Mouse (Mus musculus) T-helper 2 cell (primary cell): ENCODE results near the gene Gpr137c.

Experiments used
- in situ Hi-C: fragments of 300-600 bp; cut with MboI, MseI; formaldehyde crosslinking; loops from one replicate; pipeline ENCODE4 v1.15.1; 2025; ENCODE audit warnings: high pct_unique_total_duplicates

The Gpr137c gene

DNA sequence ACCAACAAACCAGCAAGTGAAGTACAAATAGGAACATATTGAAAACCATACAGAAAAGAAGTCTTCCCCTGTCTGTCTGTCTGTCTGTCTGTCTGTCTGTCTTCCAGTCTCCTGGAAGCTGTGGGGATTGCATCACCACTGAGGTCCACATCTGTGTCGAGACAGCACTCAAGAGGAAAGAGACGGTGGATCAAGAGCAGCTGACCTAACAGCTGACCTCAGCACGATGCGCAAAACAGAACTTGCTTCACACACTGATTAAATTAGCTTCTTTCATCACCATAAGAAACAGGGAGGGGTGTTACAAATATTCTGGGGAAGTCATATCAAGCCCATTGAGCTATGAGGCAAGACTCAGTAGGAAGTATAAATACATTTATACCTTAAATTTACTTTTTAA is 72.1 kb downstream of the Gpr137c start:
- in situ Hi-C loops = no loop called here

DNA sequence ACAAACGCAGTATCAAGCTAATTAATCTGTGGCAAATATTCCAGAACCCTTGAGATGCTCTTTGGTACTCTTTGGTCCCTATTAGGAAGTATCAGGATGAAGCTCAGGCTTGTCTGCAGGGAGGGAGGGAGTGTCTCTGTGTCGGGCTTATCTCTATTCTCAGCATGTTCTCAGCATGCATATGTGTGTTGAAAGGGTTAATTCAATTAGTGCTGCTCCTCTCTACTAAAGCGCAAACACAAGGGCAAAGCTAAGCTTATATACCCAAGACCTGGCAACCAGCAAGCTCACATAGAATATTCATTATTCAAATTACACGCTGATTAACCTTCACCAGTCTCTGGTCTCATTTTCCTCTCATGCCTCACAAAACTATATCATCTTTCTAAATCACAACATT is 84.4 kb downstream of the Gpr137c start:
- in situ Hi-C loops = loop anchor here (10.0 kb wide), 1 partner anchor 1961 kb away; no protein-coding TSS in a partner anchor

DNA sequence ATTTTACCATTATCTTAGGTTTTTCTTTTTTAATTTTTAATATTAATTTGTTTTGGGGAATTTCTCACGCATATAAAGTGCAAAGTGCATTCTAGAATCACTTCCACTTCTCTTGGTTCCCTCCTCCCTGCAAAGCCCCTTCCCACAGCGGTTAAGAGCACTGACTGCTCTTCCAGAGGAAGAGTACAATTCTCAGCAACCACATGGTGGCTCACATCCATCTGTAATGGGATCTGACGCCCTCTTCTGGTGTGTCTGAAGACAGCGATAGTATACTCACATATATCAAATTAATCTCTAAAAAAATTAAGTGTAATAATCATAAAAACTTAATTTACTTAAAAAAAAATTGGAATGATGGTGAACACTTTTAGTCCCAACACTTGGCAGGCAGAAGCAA is 84.9 kb downstream of the Gpr137c start:
- in situ Hi-C loops = loop anchor here (10.0 kb wide), 1 partner anchor 1960 kb away; no protein-coding TSS in a partner anchor

DNA sequence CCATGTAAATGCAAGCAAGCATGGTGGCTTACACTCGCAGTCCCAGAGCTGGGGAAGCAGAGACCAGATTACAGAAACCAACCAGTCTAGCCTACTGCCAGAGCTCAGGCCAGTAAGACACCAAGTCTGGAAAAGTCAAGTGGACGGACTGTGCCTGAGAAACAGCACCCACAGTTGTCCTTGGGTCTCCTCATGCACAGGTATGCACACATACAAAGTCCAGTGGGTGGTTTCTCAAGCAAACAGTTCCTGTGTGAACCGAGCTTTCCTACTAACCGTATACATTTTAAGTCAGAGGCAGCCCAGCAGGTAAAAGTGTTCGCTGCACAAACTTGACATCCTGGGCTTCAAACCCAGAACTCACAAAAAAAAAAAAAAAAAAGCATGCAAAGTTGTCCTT is 86.3 kb downstream of the Gpr137c start:
- in situ Hi-C loops = loop anchor here (5.0 to 10.0 kb wide), 2 partner anchors 36 to 1959 kb away; no protein-coding TSS in a partner anchor

DNA sequence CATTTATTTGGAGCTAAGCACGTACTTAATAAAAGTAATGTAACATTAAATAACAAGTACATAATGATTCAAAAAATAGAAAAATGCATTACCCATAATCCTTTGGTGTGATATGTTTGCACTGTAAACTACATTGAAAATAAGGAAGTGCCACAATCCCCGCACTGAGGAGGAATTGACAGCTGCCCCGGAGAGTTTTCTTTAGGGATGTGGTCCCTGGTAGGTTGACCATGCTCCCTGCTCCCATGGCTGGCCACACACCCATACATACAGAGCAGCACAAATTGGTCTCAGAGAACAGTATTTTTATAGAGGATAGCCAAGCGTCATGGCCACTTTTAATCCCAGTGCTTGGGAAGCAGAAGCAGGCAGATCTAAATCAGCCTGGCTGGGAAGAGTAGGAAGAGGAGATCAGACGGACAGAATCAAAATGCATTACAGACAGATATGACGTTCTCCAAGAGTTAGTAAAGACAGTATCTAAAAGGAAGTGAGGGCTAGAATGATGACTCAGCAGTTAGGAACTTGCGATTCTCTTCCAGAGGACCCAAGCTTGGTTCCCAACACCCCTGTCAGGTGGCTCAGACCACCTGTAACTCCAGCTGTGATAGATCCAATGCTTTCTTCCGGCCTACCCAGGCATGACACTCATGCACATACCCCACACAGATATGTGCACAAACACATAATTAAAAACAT is 88.3 kb downstream of the Gpr137c start:
- in situ Hi-C loops = loop anchor here (5.0 to 10.0 kb wide), 2 partner anchors 35 to 1957 kb away; no protein-coding TSS in a partner anchor

DNA sequence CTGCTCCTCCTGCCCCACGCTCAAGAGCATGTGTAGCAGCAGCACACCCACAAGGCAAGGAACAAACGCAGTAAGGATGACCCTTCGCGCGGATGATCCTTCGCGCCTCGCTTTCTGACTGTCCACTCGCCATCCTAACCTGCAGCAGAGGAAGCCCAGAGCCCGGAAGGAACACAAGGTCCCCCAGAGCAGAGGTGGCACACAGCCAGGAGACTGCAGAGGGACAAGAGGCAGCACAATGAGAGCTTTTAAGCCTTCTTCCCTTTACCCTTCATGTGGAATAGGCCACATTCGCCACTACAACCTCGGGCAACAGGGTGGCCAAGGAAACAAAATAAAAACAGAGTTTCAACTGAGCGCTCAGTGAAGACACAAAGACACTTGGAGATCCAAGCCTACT is 90.1 kb downstream of the Gpr137c start:
- in situ Hi-C loops = loop anchor here (5.0 to 10.0 kb wide), 2 partner anchors 33 to 1955 kb away; no protein-coding TSS in a partner anchor

DNA sequence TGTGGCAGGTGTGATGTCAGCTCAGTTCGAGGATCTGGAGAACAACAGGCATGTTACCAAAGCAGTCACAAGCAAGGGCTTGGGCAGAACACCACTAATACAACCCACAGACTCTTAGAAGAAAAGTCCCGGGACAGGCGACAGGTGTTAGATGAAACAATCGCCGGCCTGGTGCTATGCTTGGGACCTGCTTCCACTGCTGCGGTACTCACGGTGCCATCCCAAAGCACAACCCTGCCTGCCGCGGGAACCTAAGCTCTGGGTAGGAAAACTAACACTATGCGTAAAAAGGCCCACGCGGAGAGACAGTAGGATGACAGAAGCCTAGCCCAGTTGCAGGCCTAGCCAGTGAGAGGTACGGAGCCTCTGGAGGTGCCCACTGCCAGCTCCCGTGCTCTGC is 90.6 kb downstream of the Gpr137c start:
- in situ Hi-C loops = no loop called here

DNA sequence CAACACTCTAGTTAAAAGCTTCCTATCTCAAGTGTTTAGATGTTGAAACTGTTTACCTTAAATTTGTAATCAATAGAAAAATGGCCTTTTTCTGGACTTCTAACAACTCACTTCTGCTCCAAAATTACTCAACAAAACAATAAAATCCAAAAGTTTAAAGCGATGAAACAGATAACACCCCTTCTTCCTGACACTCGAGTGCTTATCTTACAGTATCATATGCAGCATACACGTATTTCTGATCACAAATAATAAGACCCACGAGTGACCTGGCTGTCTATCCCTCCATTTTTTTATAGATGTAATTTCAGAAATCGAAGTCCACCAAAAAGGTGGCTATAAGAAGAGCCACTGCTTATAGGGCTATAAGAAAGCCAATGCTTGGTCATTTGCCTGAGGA is 97.4 kb downstream of the Gpr137c start:
- in situ Hi-C loops = no loop called here

DNA sequence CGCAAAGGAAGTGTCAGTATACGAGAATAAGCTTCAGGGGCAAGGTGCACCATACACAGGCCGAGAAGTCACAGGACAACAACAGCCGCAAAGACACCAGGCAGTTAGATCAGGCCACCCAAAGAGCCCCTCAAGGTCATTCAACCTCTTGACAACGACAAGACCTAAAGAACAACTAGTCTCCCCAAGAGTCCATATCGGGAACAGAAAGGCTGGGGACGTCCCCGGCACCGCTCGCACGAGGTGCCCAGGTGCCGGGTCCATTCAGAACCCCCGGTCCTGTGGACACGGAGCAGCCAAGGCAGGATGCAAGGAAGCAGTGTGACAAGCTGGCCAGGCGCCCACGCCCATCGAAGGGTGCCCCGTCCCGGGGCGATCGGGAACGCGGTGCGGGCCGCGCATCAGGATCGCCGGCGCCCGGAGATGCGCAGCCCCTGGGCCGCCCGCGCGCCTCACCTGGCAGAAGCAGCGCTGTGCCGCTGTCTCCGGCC is 98.4 kb downstream of the Gpr137c start:
- in situ Hi-C loops = no loop called here

DNA sequence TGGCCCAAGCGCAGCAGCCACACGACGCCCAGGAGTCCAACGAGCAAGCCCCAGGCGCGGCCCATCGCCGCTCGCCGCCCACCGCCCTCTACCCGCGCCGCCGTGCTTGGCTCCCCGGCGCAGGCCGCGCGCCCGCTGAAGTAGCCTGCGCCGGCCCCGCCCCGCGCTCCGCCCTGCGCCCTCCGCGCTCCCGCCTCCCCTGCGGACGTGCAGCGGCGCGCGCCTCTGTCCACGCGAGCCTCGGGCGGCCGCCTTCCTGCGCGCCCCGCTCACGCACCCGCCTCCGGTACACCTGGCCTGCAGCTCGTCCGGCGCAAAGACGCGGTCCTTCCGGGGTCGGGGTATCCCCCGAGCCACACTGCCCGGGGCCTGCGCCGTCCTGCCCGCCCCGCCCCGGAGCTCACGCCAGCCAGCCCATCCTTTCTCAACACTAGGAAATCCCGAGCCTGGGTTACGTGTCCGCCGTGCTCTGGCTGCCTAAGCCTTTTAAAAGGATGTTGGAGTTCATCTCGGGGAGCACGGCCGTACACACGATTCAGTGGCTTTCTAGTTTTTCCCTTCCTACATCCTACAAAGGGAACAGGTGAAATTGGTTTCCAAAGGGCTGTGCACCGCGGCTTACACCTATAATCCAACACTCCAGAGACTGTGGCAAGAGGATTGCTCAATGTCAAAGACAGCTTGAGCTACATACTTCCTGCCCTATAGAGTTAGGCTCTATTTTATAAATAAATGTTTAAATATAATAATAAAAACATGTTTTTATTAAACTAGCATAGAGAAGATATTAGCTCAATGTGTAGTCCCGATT is 99.1 kb downstream of the Gpr137c start, which contains the start of gene Ero1l:
Gene Ero1l, minus strand, starts transcription at position 346 of the 811 bp plus-strand sequence.
- in situ Hi-C loops = no loop called here

DNA sequence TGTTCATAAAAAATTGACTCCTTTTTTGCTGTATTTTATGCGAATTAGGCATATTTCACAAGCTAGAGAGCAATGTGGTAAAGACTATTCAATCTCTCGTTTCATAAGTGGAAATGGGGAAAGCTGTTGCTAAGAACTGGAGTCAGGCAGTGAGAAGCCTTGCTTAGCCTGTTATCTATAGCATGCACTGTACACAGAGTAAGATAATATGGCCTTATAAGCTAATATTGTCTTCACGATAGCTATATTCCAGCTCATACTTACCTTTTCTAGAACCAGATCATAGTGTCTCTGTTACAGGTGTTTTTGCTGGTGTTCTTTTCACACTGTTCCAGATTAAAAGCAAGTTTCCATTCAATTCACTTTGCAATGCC is 99.7 kb downstream of the Gpr137c start:
- in situ Hi-C loops = no loop called here

DNA sequence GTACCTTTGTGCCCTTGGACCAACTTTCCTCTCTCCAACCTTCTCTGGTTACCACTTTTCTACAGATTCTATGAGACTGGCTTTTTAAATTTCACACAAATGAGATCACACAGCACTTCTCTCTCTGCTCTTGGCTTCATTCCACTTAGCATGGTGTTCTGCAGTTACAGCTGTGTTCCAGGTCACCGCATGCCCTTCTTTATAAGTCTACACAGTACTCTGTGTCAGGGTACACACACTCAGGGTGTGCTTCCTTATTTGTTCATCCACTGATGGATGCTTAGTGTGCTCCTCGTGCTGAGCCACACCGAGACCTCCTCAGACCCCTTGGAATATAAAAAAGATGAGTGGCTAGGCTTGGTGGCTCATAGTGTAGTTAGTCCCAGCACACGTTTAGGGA is 100.6 kb downstream of the Gpr137c start:
- in situ Hi-C loops = no loop called here

DNA sequence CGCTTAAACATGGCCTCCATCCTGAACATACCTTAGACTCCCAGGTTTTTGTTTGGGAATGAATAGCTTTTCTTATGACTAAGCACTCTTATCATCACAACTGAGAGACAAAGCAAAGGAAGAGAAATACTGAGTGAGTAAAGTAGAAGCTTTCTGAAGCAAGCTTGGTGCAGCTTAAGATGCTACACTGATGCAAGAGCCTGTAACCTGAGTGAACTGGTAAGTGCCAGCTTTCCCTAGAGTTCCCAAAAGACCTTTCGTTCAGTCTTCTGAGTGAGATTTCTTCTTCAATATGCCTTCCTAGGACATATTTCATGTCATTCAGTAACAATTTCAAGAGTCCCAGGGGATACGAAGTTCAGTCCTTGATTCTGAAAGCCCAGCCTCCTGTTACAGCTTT is 101.5 kb downstream of the Gpr137c start:
- in situ Hi-C loops = no loop called here

DNA sequence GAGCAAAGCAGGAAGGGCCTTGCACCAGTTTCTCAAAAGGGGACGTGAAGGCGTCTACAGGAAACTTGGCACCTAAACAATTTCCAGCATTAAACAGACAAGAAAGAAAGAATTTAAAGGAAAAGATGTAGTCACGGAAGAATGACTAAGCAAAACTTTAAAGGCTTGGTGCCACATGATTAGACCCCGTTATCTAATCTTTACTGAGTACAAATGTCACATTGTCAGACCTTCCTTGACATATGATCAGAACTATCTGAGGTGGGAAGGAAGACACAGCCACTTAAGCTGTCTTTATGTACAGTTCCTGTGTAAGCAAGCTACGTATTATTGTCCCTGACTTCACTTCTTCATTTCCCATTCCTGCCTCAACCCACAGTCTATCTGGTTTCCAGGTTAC is 102.1 kb downstream of the Gpr137c start:
- in situ Hi-C loops = no loop called here

DNA sequence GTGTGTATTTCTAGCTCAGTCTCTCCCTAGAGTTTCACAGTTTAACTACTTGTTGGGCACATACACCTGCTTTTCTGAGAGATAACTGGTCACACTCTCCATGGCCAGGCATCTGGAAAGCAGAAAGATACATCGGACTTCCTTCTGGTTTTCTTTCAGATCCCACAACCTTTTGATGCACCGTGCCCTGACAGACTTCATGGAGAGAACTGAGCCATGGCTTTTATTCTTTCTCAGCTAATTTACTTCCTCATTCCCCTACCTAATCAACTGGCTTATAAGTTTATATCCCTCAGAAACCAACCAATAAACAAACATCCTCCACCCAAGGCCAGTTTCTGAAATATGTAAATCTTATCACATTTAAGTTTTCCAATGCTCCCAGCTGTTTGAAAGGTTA is 102.9 kb downstream of the Gpr137c start:
- in situ Hi-C loops = no loop called here

DNA sequence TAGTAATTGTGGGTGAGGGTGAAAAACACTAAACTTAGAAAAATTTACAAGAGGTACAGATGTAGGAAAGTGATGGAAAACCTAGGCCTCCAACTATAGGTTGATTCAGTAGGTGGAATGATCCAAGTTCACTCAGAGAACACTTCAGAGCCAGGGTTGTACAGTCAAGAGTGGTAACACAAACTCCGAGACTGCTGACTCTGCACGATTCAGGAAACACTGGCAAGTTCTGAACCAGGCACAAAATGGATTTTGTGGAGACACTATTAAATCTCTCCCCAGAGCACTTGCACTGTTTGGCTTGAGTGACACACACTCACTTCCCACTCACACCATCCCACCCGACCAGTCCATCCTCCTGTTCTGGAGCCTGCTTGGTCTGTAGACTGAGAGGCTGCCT is 103.8 kb downstream of the Gpr137c start:
- in situ Hi-C loops = no loop called here

DNA sequence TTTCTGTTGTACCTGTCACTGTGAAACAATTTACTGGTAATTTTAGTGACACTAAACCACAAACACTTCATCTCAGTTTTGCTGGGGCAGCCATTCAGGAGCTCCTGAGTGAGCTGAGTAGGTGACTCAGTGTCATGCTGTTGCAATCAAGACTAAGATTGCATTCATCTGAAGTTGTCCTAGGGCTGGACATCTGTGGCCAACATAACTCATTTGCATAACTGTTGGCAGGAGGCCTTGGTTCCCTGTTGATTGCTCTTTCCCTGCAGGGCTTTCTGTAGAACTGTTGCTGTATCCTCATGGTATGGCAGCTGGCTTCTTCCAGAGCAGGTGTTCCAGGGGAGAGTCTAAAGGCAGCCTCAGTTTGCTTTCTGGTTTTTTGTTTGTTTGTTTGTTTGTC is 106.0 kb downstream of the Gpr137c start:
- in situ Hi-C loops = no loop called here

DNA sequence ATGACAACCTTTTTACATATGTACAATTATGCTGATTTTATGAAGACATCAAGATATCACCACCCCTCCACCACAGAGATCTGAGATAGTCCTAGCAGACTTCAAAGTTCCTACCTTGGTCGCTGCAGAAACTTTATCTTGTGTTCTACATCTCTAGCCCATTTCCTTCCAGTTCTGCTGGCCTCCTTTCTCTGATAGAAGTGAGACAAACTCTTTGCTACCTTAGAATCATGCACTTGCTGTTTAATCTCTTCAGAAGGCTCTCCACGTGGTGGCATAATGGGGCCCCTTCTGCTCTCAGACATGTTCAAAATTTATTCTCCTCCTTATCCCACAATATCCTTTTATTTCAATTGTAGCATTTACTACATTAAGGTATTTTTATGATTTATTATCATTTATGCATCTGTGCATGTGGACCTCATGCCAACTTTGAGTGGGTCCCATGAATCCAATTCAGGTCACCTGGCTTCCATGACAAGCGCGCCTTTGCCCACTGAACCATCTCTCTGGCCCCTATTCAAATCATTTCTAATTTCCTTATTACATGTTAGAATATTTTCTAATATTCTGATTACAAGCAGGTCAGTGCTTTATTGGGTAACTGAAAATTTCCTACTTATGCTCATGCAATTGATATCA is 108.7 kb downstream of the Gpr137c start:
- in situ Hi-C loops = no loop called here

DNA sequence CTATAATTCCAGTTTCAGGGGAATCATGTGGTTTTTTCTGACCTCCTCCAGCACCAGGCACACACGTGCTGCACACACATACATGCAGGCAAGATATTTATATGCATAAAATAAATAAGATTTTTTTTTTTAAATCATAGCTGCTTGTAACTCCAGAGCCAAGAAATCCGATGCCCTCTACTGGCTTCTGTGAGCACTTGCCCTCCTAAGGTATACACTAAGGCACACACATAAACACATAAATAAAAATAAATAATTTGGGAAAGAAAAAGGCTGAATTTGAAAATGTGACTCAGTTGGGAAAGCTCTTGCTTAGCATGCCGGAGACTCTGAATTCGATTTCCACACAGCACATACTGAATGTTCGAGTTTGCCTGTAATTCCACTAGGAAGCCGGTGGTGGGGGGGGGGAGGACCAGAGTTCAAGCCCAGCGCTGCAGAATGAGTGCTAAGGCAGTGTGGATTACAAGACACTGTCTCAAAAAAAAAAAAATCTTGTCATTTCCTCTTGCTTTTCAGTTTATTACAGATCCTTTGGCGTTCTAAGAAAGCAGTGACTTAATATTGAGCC is 109.6 kb downstream of the Gpr137c start:
- in situ Hi-C loops = no loop called here

DNA sequence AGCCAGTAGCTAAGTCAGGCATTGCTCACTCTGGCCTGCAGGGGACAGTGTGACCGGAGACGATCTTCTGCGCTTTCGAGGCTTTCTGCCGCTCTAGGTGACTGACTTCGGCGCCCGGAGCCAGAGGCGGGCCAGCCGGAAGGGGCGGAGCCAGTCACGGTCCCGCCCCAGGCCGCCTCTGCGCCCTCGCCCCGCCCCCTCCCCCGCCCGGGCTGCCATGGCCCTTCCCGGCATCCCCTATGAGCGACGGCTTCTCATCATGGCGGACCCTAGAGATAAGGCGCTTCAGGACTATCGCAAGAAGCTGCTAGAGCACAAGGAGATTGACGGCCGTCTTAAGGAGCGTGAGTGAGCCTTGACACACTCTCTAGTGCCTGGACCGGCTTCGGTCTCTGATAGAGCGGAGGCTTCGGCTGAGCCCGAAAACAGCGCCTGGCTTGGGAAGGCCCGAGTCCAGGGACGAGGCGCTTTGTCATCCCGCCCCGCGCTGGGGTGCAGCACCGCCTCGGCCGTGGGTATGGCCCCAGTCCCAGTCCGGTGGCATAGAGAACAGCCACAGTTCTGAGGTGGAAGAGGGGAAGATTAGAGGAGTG is 110.2 kb downstream of the Gpr137c start, which contains the start of gene Psmc6:
Gene Psmc6, plus strand, starts transcription at position 200 of the 593 bp plus-strand sequence.
- in situ Hi-C loops = loop anchor here (5.0 kb wide), 1 partner anchor 53 kb away; no protein-coding TSS in a partner anchor
